Mouse (Mus musculus) ES-E14 (cell line): ENCODE measurements around the gene Sel1l3. TPM values are rescaled to one million over a fixed set of nuclear protein-coding genes. Genes with fewer than 3 reads are reported as not detected.

Experiments used
- DNase-seq: peaks from one replicate; pipeline ENCODE4 v3.0.0-alpha.2; 2013; ENCODE audit warnings: low read depth, low spot score
- H3K27ac ChIP-seq: 2 replicates; pipeline ENCODE4 v1.5.1; 2012; ENCODE audit warnings: low read depth, mild to moderate bottlenecking, low read length, moderate library complexity, mixed read lengths; ENCODE audit not compliant: poor library complexity, insufficient read depth, severe bottlenecking
- H3K36me3 ChIP-seq: 2 replicates; pipeline ENCODE4 v1.6.1; 2012; ENCODE audit warnings: mild to moderate bottlenecking, low read length, moderate library complexity, mixed read lengths; ENCODE audit not compliant: control insufficient read depth, poor library complexity, insufficient read depth, severe bottlenecking
- H3K4me1 ChIP-seq, 2 experiments: fragments of 150-350 bp in 1 of 2; sonication (generic) in 1 of 2; 2 replicates each; pipeline ENCODE4 v1.6.1; 2012; ENCODE audit warnings: low read length in 2 of 2, mild to moderate bottlenecking in 1 of 2, mixed read lengths in 1 of 2; ENCODE audit not compliant: control insufficient read depth in 2 of 2, insufficient read depth in 2 of 2, poor library complexity in 1 of 2
- H3K4me3 ChIP-seq, 2 experiments: fragments of 150-350 bp in 1 of 2; sonication (generic) in 1 of 2; 2 replicates each; pipeline ENCODE4 v1.5.1; 2012; ENCODE audit warnings: low read length in 2 of 2, low read depth in 1 of 2, mild to moderate bottlenecking in 1 of 2, mixed read lengths in 1 of 2; ENCODE audit not compliant: insufficient read depth in 1 of 2, poor library complexity in 1 of 2, severe bottlenecking in 1 of 2
- H3K9ac ChIP-seq: 2 replicates; pipeline ENCODE4 v1.6.1; 2012; ENCODE audit warnings: low read depth, mild to moderate bottlenecking, low read length, mixed read lengths; ENCODE audit not compliant: poor library complexity, insufficient read depth, severe bottlenecking
- H3K9me3 ChIP-seq: fragments of 150-350 bp; sonication (generic); 2 replicates; pipeline ENCODE4 v1.6.1; 2012; ENCODE audit warnings: low read depth, mild to moderate bottlenecking, low read length; ENCODE audit not compliant: control insufficient read depth, insufficient read depth
- CHD2 ChIP-seq: IDR thresholded peaks from 2 replicates; pipeline ENCODE4 v1.6.1; 2014; ENCODE audit warnings: mild to moderate bottlenecking, low read depth, low read length, inconsistent platforms
- HCFC1 ChIP-seq: IDR thresholded peaks from 2 replicates; pipeline ENCODE4 v1.6.1; 2012; ENCODE audit warnings: low read length, inconsistent platforms, borderline replicate concordance; ENCODE audit not compliant: insufficient read depth
- MAFK ChIP-seq: IDR thresholded peaks from 2 replicates; pipeline ENCODE4 v1.6.1; 2014; ENCODE audit warnings: mild to moderate bottlenecking, low read depth, low read length, inconsistent platforms; ENCODE audit not compliant: insufficient read depth
- ZC3H11A ChIP-seq: IDR thresholded peaks from 2 replicates; pipeline ENCODE4 v1.6.1; 2012; ENCODE audit warnings: low read depth, mild to moderate bottlenecking, inconsistent platforms, low read length, borderline replicate concordance
- ZNF384 ChIP-seq: IDR thresholded peaks from 2 replicates; pipeline ENCODE4 v1.6.1; 2012; ENCODE audit warnings: low read depth, low read length, inconsistent platforms
- in situ Hi-C, 2 experiments: fragments of 600-800 bp; cut with MboI; formaldehyde crosslinking; loops; one replicate each; pipeline ENCODE4 v1.15.1; 2025; ENCODE audit warnings: low sequenced_read_pairs in 2 of 2, inconsistent platforms in 1 of 2; ENCODE audit not compliant: unreplicated experiment in 2 of 2
- total RNA-seq: library from RNA; depleted of rRNA; stranded (reverse); fragments of 300-350 nt; gene quantifications from 2 replicates; pipeline ENCODE4 v1.2.3, GENCODE M21; 2012

Gene Sel1l3
- total RNA-seq, 1 experiment: 1.3 TPM

- in situ Hi-C loops: no loop called here
- TF ChIP-seq CHD2: no peak
- TF ChIP-seq ZC3H11A: no peak
- TF ChIP-seq MAFK: no peak
- TF ChIP-seq HCFC1: no peak
- no peak for TF ChIP-seq ZNF384
- peak overlapping the region; percentile 67 to 75 for H3K4me3 ChIP-seq
- no peak for DNase-seq
- H3K27ac ChIP-seq: no peak overlapping the region
- H3K4me1 ChIP-seq: no peaks in the 10 kb centered on the region; a peak in 1 of 4 replicates
- H3K36me3 ChIP-seq: no peaks in the 10 kb centered on the region
- H3K9me3 ChIP-seq: no peaks in the 10 kb centered on the region
- peak overlapping the region; percentile 9; the same call in 1 of the 2 replicates for H3K9ac ChIP-seq
These were observed 681 bp downstream of the Sel1l3 start for GRCm38 (mm10) chr5:53212782-53213710.

- no peak for DNase-seq
- Histone ChIP-seq H3K27ac (no peak overlapping the region), H3K36me3 (no peaks in the 10 kb centered on the region), H3K9me3 (no peaks in the 10 kb centered on the region), H3K4me1 (no peaks in the 10 kb centered on the region; a peak in 1 of 4 replicates), H3K4me3 (peak overlapping the region; percentile 67 to 75; a peak in 3 of 4 replicates), H3K9ac (0 out of 2 replicates have a peak overlapping the region, but pooled peaks have one; percentile 9)
- no peak for TF ChIP-seq HCFC1
- in situ Hi-C loops: no loop called here
These were observed 1.5 kb downstream of the Sel1l3 start for GRCm38 (mm10) chr5:53212087-53212781.

- Histone ChIP-seq H3K9me3 (no peaks in the 10 kb centered on the region), H3K9ac (no peak overlapping the region), H3K4me3 (no peak overlapping the region), H3K4me1 (no peaks in the 10 kb centered on the region; a peak in 1 of 4 replicates), H3K36me3 (no peaks in the 10 kb centered on the region), H3K27ac (no peak overlapping the region)
- in situ Hi-C loops: no loop called here
- no peak for TF ChIP-seq ZNF384
- no peak for DNase-seq
These were observed 2.5 kb downstream of the Sel1l3 start for GRCm38 (mm10) chr5:53211241-53211640.

- DNase-seq: no peak
- no peak overlapping the region for H3K9ac ChIP-seq
- H3K36me3 ChIP-seq: no peaks in the 10 kb centered on the region
- H3K4me3 ChIP-seq: no peak overlapping the region
- no peak overlapping the region for H3K27ac ChIP-seq
- no peaks in the 10 kb centered on the region; a peak in 1 of 4 replicates for H3K4me1 ChIP-seq
- H3K9me3 ChIP-seq: no peaks in the 10 kb centered on the region
- in situ Hi-C loops: no loop called here
- TF ChIP-seq MAFK: no peak
- TF ChIP-seq HCFC1: no peak
- TF ChIP-seq ZNF384: no peak
- no peak for TF ChIP-seq ZC3H11A
- TF ChIP-seq CHD2: no peak
These were observed 3.2 kb downstream of the Sel1l3 start for GRCm38 (mm10) chr5:53210481-53210880.
